Mouse (Mus musculus): Measurements from ENCODE around the gene Psors1c2. TPM values are rescaled to one million over a fixed set of nuclear protein-coding genes. Genes with fewer than 3 reads are reported as not detected.

The Psors1c2 gene
- polyA plus RNA-seq, 1 experiment from 2014 or later, result 0.60 TPM

DNA sequence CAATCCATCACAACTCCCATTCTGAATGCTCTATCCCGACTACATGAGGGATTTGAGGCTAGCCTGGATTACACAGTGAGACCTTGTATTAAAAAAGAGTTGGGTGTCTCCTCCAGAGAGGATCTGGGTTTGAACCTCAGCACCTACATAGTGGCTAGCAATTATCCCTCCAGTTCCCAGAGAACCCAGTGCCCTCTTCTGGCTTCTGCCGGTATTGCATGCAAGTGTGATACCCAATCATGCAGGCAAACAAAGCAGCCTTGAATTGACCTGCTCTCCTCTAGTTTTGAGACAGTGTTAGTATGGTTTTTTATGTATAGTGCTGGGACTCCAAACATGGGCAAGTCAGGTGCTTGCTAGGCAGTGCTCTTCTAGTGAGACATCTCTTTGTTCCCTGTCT, 19.1 kb upstream of the Psors1c2 start:
- no peak overlapping the region for H3K4me3 ChIP-seq (ENCODE audit: low read depth, low read length)
- peaks cover 10% of the 10 kb centered on the region; the same call in 1 of the 2 replicates for H3K4me1 ChIP-seq (ENCODE audit: control insufficient read depth, insufficient read depth, low read length)
- no peaks in the 10 kb centered on the region for H3K9me3 ChIP-seq (replicated peaks; ENCODE audit: control insufficient read depth, low read length, poor library complexity, severe bottlenecking)
- no peak for ATAC-seq
- H3K27ac ChIP-seq (ENCODE audit: low read length), result no peak overlapping the region
- no peaks in the 10 kb centered on the region for H3K36me3 ChIP-seq (ENCODE audit: control insufficient read depth, insufficient read depth, low read length)
- no peaks in the 10 kb centered on the region; the same call in 1 of the 2 replicates for H3K27me3 ChIP-seq (ENCODE audit: control insufficient read depth, insufficient read depth, low read depth, low read length)
- no peak overlapping the region for H3K9ac ChIP-seq (ENCODE audit: low read depth, low read length)
- no peak overlapping the region for H3K4me2 ChIP-seq (ENCODE audit: low read length)
- WGBS, result 9% methylated on average over 2 of the region's 2 CpGs

DNA sequence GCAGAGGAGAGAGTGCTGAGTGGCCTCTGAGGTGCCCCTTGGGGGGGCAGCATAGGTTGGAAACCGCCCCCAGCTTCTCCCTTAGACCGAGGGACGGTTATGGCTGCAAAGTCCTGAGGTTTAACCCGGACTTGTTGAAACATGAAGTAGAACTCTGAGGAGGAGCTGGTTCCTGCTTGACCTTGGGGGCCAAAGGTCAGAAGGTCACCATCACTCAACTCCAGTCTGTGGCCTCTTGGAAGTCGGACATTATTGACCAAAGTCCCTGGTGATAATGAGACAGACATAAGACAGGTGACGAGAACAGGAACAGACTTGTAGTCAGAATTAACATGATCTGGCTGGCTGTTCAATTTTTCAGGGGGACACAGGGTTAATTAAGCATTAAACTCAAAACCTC, 18.2 kb upstream of the Psors1c2 start:
- Histone ChIP-seq H3K4me1 (ENCODE audit: control insufficient read depth, insufficient read depth, low read length) (peaks cover 10% of the 10 kb centered on the region; the same call in 1 of the 2 replicates), H3K4me3 (ENCODE audit: low read depth, low read length) (no peak overlapping the region), H3K27me3 (ENCODE audit: control insufficient read depth, insufficient read depth, low read depth, low read length) (no peaks in the 10 kb centered on the region), H3K4me2 (ENCODE audit: low read length) (no peak overlapping the region), H3K9ac (ENCODE audit: low read depth, low read length) (no peak overlapping the region), H3K36me3 (ENCODE audit: control insufficient read depth, insufficient read depth, low read length) (no peaks in the 10 kb centered on the region), H3K27ac (ENCODE audit: low read length) (no peak overlapping the region), H3K9me3 (replicated peaks; ENCODE audit: control insufficient read depth, low read length, poor library complexity, severe bottlenecking) (no peaks in the 10 kb centered on the region)
- WGBS, result 65% methylated on average over 6 of the region's 6 CpGs
- ATAC-seq, result no peak

- H3K4me1 ChIP-seq (ENCODE audit: control insufficient read depth, insufficient read depth, low read length), result peaks cover 10% of the 10 kb centered on the region; the same call in 1 of the 2 replicates
- H3K9ac ChIP-seq (ENCODE audit: low read depth, low read length), result peak overlapping the region; percentile 54
- H3K4me2 ChIP-seq (ENCODE audit: low read length), result peak overlapping the region; percentile 96
- H3K27ac ChIP-seq (ENCODE audit: low read length), result no peak overlapping the region
- H3K4me3 ChIP-seq (ENCODE audit: low read depth, low read length), result peak overlapping the region; percentile 63
- no peaks in the 10 kb centered on the region for H3K36me3 ChIP-seq (ENCODE audit: control insufficient read depth, insufficient read depth, low read length)
- H3K9me3 ChIP-seq (replicated peaks; ENCODE audit: control insufficient read depth, low read length, poor library complexity, severe bottlenecking), result no peaks in the 10 kb centered on the region
- H3K27me3 ChIP-seq (ENCODE audit: control insufficient read depth, insufficient read depth, low read depth, low read length), result no peaks in the 10 kb centered on the region
- peak; percentile 56 for ATAC-seq
- 7% methylated on average over 25 of the region's 25 CpGs for WGBS
These were observed 16.9 kb upstream of the Psors1c2 start for GRCm38 (mm10) chr17:35515911-35516640.

- ATAC-seq, result peak; percentile 96
- peak within 1 kb of the TSS; percentile 96 for H3K4me2 ChIP-seq (ENCODE audit: low read length)
- peaks cover 10% of the 10 kb centered on the region; the same call in 1 of the 2 replicates for H3K4me1 ChIP-seq (ENCODE audit: control insufficient read depth, insufficient read depth, low read length)
- H3K9ac ChIP-seq (ENCODE audit: low read depth, low read length), result peak within 1 kb of the TSS; percentile 54
- under 1% methylated on average over 65 of the region's 67 CpGs for WGBS
- H3K9me3 ChIP-seq (replicated peaks; ENCODE audit: control insufficient read depth, low read length, poor library complexity, severe bottlenecking), result no peaks in the 10 kb centered on the region
- no peak within 1 kb of the TSS for H3K27ac ChIP-seq (ENCODE audit: low read length)
- H3K4me3 ChIP-seq (ENCODE audit: low read depth, low read length), result peak within 1 kb of the TSS; percentile 63
- H3K27me3 ChIP-seq (ENCODE audit: control insufficient read depth, insufficient read depth, low read depth, low read length), result no peaks in the 10 kb centered on the region
- no peaks in the 10 kb centered on the region for H3K36me3 ChIP-seq (ENCODE audit: control insufficient read depth, insufficient read depth, low read length)
These were observed 16.1 kb upstream of the Psors1c2 start, which contains the start of the genes Tcf19 and Cchcr1 for GRCm38 (mm10) chr17:35516652-35517500. Gene Tcf19 (minus strand): TSS chr17:35516824. Gene Cchcr1 (plus strand): TSS chr17:35517100.

DNA sequence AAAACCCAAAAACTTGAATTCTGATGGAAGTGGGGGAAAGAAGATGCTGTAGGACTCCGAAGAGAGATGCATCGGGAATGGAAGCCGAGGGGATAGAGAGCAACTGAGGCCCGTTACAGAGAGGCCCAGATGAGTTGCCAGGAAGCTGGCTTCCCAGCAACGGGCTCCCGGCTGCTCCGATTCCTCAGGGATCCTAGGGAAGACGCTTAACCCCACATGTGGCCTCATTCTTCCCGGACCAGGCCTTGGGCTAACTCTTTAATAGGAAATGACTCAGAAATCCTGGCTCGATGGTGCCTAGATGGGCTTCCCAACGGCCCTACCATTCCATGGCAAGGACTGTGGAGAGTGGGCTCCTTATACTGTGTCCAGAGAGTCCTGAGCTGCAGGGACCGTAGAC, 15.5 kb upstream of the Psors1c2 start:
- peaks cover 10% of the 10 kb centered on the region; the same call in 1 of the 2 replicates for H3K4me1 ChIP-seq (ENCODE audit: control insufficient read depth, insufficient read depth, low read length)
- no peak overlapping the region for H3K27ac ChIP-seq (ENCODE audit: low read length)
- peak overlapping the region; percentile 63 for H3K4me3 ChIP-seq (ENCODE audit: low read depth, low read length)
- peak overlapping the region; percentile 96 for H3K4me2 ChIP-seq (ENCODE audit: low read length)
- WGBS, result 8% methylated on average over 12 of the region's 12 CpGs
- ATAC-seq, result no peak
- H3K9ac ChIP-seq (ENCODE audit: low read depth, low read length), result peak overlapping the region; percentile 18; the same call in 1 of the 2 replicates
- H3K27me3 ChIP-seq (ENCODE audit: control insufficient read depth, insufficient read depth, low read depth, low read length), result no peaks in the 10 kb centered on the region
- no peaks in the 10 kb centered on the region for H3K36me3 ChIP-seq (ENCODE audit: control insufficient read depth, insufficient read depth, low read length)
- no peaks in the 10 kb centered on the region for H3K9me3 ChIP-seq (replicated peaks; ENCODE audit: control insufficient read depth, low read length, poor library complexity, severe bottlenecking)

GRCm38 (mm10) chr17:35524354-35524753, 8.6 kb upstream of the Psors1c2 start:
- Histone ChIP-seq H3K9ac (ENCODE audit: low read depth, low read length) (no peak overlapping the region), H3K36me3 (ENCODE audit: control insufficient read depth, insufficient read depth, low read length) (no peaks in the 10 kb centered on the region), H3K9me3 (replicated peaks; ENCODE audit: control insufficient read depth, low read length, poor library complexity, severe bottlenecking) (no peaks in the 10 kb centered on the region), H3K4me2 (ENCODE audit: low read length) (no peak overlapping the region), H3K4me3 (ENCODE audit: low read depth, low read length) (no peak overlapping the region), H3K27ac (ENCODE audit: low read length) (no peak overlapping the region), H3K4me1 (ENCODE audit: control insufficient read depth, insufficient read depth, low read length) (no peaks in the 10 kb centered on the region), H3K27me3 (ENCODE audit: control insufficient read depth, insufficient read depth, low read depth, low read length) (no peaks in the 10 kb centered on the region)
- 90% methylated on average over 9 of the region's 9 CpGs for WGBS
- no peak for ATAC-seq

DNA sequence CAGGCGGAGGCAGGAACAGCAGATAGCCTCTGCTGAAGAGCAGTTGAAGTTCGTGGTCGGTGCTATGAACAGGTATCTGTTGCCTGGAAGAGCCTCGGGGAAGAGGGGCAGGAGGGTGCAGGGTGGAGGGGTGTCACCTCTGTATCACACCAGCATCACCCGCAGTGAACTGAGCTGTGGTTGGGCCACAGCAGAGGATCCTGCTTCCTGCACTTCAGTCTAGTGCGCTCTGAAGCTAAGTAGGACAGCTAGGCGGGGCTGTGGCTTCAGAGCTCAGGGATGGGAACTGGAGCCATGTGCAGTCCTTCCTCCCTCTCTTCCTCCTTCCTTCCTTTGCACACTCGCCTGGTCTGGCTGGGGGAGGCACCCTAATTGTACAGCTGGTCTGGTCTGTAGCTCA, 6.4 kb upstream of the Psors1c2 start:
- H3K9ac ChIP-seq (ENCODE audit: low read depth, low read length), result no peak overlapping the region
- H3K27me3 ChIP-seq (ENCODE audit: control insufficient read depth, insufficient read depth, low read depth, low read length), result no peaks in the 10 kb centered on the region
- H3K4me1 ChIP-seq (ENCODE audit: control insufficient read depth, insufficient read depth, low read length), result no peaks in the 10 kb centered on the region
- H3K27ac ChIP-seq (ENCODE audit: low read length), result no peak overlapping the region
- no peaks in the 10 kb centered on the region for H3K9me3 ChIP-seq (replicated peaks; ENCODE audit: control insufficient read depth, low read length, poor library complexity, severe bottlenecking)
- no peak for ATAC-seq
- H3K4me3 ChIP-seq (ENCODE audit: low read depth, low read length), result no peak overlapping the region
- H3K36me3 ChIP-seq (ENCODE audit: control insufficient read depth, insufficient read depth, low read length), result no peaks in the 10 kb centered on the region
- WGBS, result 75% methylated on average over 8 of the region's 8 CpGs
- no peak overlapping the region for H3K4me2 ChIP-seq (ENCODE audit: low read length)

DNA sequence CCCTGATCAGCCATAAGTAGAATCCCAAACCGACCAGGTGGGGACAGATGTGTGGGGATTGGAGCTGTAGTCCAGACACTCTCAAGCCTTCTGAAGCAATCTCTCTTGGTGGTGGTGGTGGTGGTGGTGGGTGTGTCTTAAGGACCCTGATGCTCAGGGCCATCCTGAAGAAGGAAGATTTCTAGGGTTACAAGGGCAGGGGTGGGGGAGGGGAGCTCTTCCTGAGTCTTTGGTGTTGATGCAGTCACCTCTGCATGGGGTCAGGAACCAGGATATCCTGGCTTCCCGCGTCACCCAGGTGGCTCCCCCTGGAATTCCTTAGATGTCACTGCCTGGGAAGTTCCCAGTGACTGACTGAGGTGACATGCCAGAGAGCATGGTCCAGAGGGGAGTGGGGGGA, 641 bp upstream of the Psors1c2 start:
- WGBS, result 20% methylated on average over 3 of the region's 3 CpGs

GRCm38 (mm10) chr17:35534343-35534742, 1.3 kb downstream of the Psors1c2 start:
- no peak overlapping the region for H3K4me3 ChIP-seq (ENCODE audit: low read depth, low read length)
- H3K4me1 ChIP-seq (ENCODE audit: control insufficient read depth, insufficient read depth, low read length), result no peaks in the 10 kb centered on the region
- no peaks in the 10 kb centered on the region for H3K27me3 ChIP-seq (ENCODE audit: control insufficient read depth, insufficient read depth, low read depth, low read length)
- no peak overlapping the region for H3K4me2 ChIP-seq (ENCODE audit: low read length)
- H3K27ac ChIP-seq (ENCODE audit: low read length), result no peak overlapping the region
- peak; percentile 73 for ATAC-seq
- H3K36me3 ChIP-seq (ENCODE audit: control insufficient read depth, insufficient read depth, low read length), result no peaks in the 10 kb centered on the region
- no peak overlapping the region for H3K9ac ChIP-seq (ENCODE audit: low read depth, low read length)
- 8% methylated on average over 6 of the region's 6 CpGs for WGBS
- no peaks in the 10 kb centered on the region for H3K9me3 ChIP-seq (replicated peaks; ENCODE audit: control insufficient read depth, low read length, poor library complexity, severe bottlenecking)

More for the DNA sequence above, 641 bp upstream of the Psors1c2 start:
- H3K27me3 ChIP-seq (ENCODE audit: control insufficient read depth, insufficient read depth, low read depth, low read length), result no peaks in the 10 kb centered on the region
- no peak for ATAC-seq
- no peak overlapping the region for H3K27ac ChIP-seq (ENCODE audit: low read length)
- no peak overlapping the region for H3K4me3 ChIP-seq (ENCODE audit: low read depth, low read length)
- no peak overlapping the region for H3K9ac ChIP-seq (ENCODE audit: low read depth, low read length)
- H3K36me3 ChIP-seq (ENCODE audit: control insufficient read depth, insufficient read depth, low read length), result no peaks in the 10 kb centered on the region
- H3K4me1 ChIP-seq (ENCODE audit: control insufficient read depth, insufficient read depth, low read length), result no peaks in the 10 kb centered on the region
- no peaks in the 10 kb centered on the region for H3K9me3 ChIP-seq (replicated peaks; ENCODE audit: control insufficient read depth, low read length, poor library complexity, severe bottlenecking)
- H3K4me2 ChIP-seq (ENCODE audit: low read length), result no peak overlapping the region
